Mouse (Mus musculus): ENCODE measurements at regions not wholly inside any gene's neighbourhood (a gene's known extent, or its start where the extent isn't known, plus 50 kb on each side); places are given as distances from the start of the nearest gene placed in this dataset.

DNA sequence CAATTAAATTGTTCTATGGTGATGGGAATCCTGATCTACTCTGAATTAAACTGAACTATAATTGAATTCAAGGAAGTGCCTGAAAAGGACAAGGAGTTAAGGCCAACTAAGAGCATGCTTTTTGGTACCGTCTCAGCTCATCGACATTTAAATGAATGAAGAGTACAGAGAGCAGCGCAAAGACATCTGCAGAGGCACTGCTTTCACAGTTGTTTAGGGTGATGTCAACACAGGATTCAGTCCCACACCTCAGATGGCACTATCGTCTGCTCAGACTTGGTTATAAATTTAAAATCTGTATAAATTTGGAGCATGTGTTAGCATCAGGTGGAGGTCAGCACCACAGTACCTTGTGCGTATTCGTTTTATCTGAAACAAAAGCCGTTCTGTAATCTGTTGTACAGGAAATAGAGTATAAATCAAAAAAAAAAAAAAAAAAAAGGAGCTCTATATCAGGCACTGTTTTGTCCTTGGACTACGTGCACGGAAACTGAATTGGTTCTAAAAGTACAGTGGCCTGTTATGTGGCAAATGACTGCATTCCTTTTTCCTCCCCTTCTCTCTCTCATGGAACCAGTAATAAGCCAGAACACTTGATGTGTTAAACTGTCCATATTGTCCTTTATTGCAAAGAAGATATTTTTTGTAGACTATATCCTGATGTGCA, 187.8 kb downstream of the Wdr20rt start:
- TF ChIP-seq POLR2A (IDR thresholded peaks at IDR 0.05; ENCODE audit: extremely low read depth, insufficient read depth, low read length) (no peak), CTCF (IDR thresholded peaks at IDR 0.05; ENCODE audit: extremely low read depth, insufficient read depth, low read length) (no peak)
